Mouse (Mus musculus): ENCODE measurements around the gene Ankrd11. TPM values are rescaled to one million over a fixed set of nuclear protein-coding genes. Genes with fewer than 3 reads are reported as not detected.
A peak's percentile ranks its signal among the peaks of the same experiment; 100 is the strongest.
"Not testable (repeated sequence)": the region's sequence is repeated elsewhere in the genome, so short reads cannot be mapped to it uniquely, and the experiment has no call there.

The Ankrd11 gene
- polyA plus RNA-seq, 2 experiments = 65.3 to 83.7 TPM

GRCm38 (mm10) chr8:123033431-123033830, 8.6 kb downstream of the Ankrd11 start:
- DNase-seq (ENCODE audit: low spot score) (no peak), ATAC-seq (ENCODE audit: low FRiP score, low read depth) (no peak)
- H3K4me3 ChIP-seq (replicated peaks; ENCODE audit: low read length) = no peak overlapping the region
- H3K27me3 ChIP-seq (ENCODE audit: control insufficient read depth, insufficient read depth, low read length) = no peaks in the 10 kb centered on the region
- H3K9me3 ChIP-seq (ENCODE audit: control insufficient read depth, low read length) = no peaks in the 10 kb centered on the region
- TF ChIP-seq POLR2A (IDR thresholded peaks at IDR 0.05; ENCODE audit: borderline replicate concordance, extremely low read depth, insufficient read depth, insufficient read length) = no peak
- H3K4me2 ChIP-seq (replicated peaks; ENCODE audit: low read depth, low read length, severe bottlenecking) = no peak overlapping the region
- H3K9ac ChIP-seq (ENCODE audit: low read depth, low read length, severe bottlenecking) = no peak overlapping the region
- H3K27ac ChIP-seq (replicated peaks; ENCODE audit: low read depth, low read length) = 0 out of 2 replicates have a peak overlapping the region, but pooled peaks have one; percentile 26
- H3K4me1 ChIP-seq (ENCODE audit: control insufficient read depth, insufficient read depth, low read length) = 0 out of 2 replicates have a peak, but pooled peaks cover 3% of the 10 kb centered on the region
- H3K36me3 ChIP-seq (ENCODE audit: control insufficient read depth, insufficient read depth, low read length) = no peaks in the 10 kb centered on the region

DNA sequence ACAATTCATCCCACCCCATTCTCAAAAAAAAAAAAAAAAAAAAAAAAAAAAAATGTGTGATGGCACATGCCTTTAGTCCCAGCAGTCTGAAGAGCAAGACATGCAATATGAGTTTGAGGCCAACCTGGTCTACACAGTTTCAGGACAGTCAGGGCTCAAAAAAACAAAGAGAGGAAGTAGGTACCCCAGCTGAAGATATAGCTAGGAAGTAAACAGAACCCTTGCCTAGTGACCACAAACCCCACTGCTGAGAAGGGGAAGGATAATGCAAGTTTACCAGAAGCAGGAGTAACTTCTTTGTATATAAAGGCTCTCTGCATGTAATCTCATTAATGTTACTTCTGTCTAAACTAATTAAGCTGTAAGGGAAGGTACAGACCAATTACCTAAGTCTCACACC, 9.3 kb downstream of the Ankrd11 start:
- Histone ChIP-seq H3K9me3 (ENCODE audit: control insufficient read depth, low read length) (no peaks in the 10 kb centered on the region), H3K27ac (replicated peaks; ENCODE audit: low read depth, low read length) (no peak overlapping the region), H3K36me3 (ENCODE audit: control insufficient read depth, insufficient read depth, low read length) (no peaks in the 10 kb centered on the region), H3K9ac (ENCODE audit: low read depth, low read length, severe bottlenecking) (no peak overlapping the region), H3K4me2 (replicated peaks; ENCODE audit: low read depth, low read length, severe bottlenecking) (no peak overlapping the region), H3K27me3 (ENCODE audit: control insufficient read depth, insufficient read depth, low read length) (no peaks in the 10 kb centered on the region), H3K4me3 (replicated peaks; ENCODE audit: low read length) (no peak overlapping the region), H3K4me1 (ENCODE audit: control insufficient read depth, insufficient read depth, low read length) (0 out of 2 replicates have a peak, but pooled peaks cover 3% of the 10 kb centered on the region)
- DNase-seq (ENCODE audit: low spot score) (no peak), ATAC-seq (ENCODE audit: low FRiP score, low read depth) (no peak)
- TF ChIP-seq POLR2A (IDR thresholded peaks at IDR 0.05; ENCODE audit: borderline replicate concordance, extremely low read depth, insufficient read depth, insufficient read length) = no peak

- Histone ChIP-seq H3K36me3 (ENCODE audit: control insufficient read depth, insufficient read depth, low read length) (no peaks in the 10 kb centered on the region), H3K9me3 (ENCODE audit: control insufficient read depth, low read length) (no peaks in the 10 kb centered on the region), H3K27me3 (ENCODE audit: control insufficient read depth, insufficient read depth, low read length) (no peaks in the 10 kb centered on the region), H3K27ac (replicated peaks; ENCODE audit: low read depth, low read length) (no peak overlapping the region), H3K9ac (ENCODE audit: low read depth, low read length, severe bottlenecking) (no peak overlapping the region), H3K4me3 (replicated peaks; ENCODE audit: low read length) (no peak overlapping the region), H3K4me1 (ENCODE audit: control insufficient read depth, insufficient read depth, low read length) (0 out of 2 replicates have a peak, but pooled peaks cover 3% of the 10 kb centered on the region), H3K4me2 (replicated peaks; ENCODE audit: low read depth, low read length, severe bottlenecking) (no peak overlapping the region)
- no peak for TF ChIP-seq POLR2A (IDR thresholded peaks at IDR 0.05; ENCODE audit: borderline replicate concordance, extremely low read depth, insufficient read depth, insufficient read length)
- 81% methylated on average over 7 of the region's 7 CpGs for WGBS
- DNase-seq (ENCODE audit: low spot score) (no peak), ATAC-seq (ENCODE audit: low FRiP score, low read depth) (no peak)
Observed at GRCm38 (mm10) chr8:123031321-123031978, 10.6 kb downstream of the Ankrd11 start.

- 94% methylated on average over 5 of the region's 5 CpGs for WGBS
- not testable (repeated sequence) for H3K4me1 ChIP-seq (ENCODE audit: control insufficient read depth, insufficient read depth, low read length); H3K27me3 ChIP-seq (ENCODE audit: control insufficient read depth, insufficient read depth, low read length); H3K9me3 ChIP-seq (ENCODE audit: control insufficient read depth, low read length); DNase-seq (ENCODE audit: low spot score); H3K4me2 ChIP-seq (replicated peaks; ENCODE audit: low read depth, low read length, severe bottlenecking); ATAC-seq (ENCODE audit: low FRiP score, low read depth); H3K36me3 ChIP-seq (ENCODE audit: control insufficient read depth, insufficient read depth, low read length); H3K9ac ChIP-seq (ENCODE audit: low read depth, low read length, severe bottlenecking); H3K27ac ChIP-seq (replicated peaks; ENCODE audit: low read depth, low read length); H3K4me3 ChIP-seq (replicated peaks; ENCODE audit: low read length)
Observed at GRCm38 (mm10) chr8:123030091-123030490, 12.0 kb downstream of the Ankrd11 start.

GRCm38 (mm10) chr8:123027786-123028185, 14.3 kb downstream of the Ankrd11 start:
- no peaks in the 10 kb centered on the region for H3K27me3 ChIP-seq (ENCODE audit: control insufficient read depth, insufficient read depth, low read length)
- no peak overlapping the region for H3K4me3 ChIP-seq (replicated peaks; ENCODE audit: low read length)
- no peak for TF ChIP-seq POLR2A (IDR thresholded peaks at IDR 0.05; ENCODE audit: borderline replicate concordance, extremely low read depth, insufficient read depth, insufficient read length)
- H3K9ac ChIP-seq (ENCODE audit: low read depth, low read length, severe bottlenecking) = no peak overlapping the region
- ATAC-seq (ENCODE audit: low FRiP score, low read depth) (no peak), DNase-seq (ENCODE audit: low spot score) (no peak)
- H3K4me2 ChIP-seq (replicated peaks; ENCODE audit: low read depth, low read length, severe bottlenecking) = no peak overlapping the region
- H3K36me3 ChIP-seq (ENCODE audit: control insufficient read depth, insufficient read depth, low read length) = no peaks in the 10 kb centered on the region
- H3K9me3 ChIP-seq (ENCODE audit: control insufficient read depth, low read length) = no peaks in the 10 kb centered on the region
- 0 out of 2 replicates have a peak, but pooled peaks cover 3% of the 10 kb centered on the region for H3K4me1 ChIP-seq (ENCODE audit: control insufficient read depth, insufficient read depth, low read length)
- no peak overlapping the region for H3K27ac ChIP-seq (replicated peaks; ENCODE audit: low read depth, low read length)
- 97% methylated on average over 8 of the region's 8 CpGs for WGBS
